27 mouse cellular contexts compared by ENCODE assay signal in the genomic region with DNA sequence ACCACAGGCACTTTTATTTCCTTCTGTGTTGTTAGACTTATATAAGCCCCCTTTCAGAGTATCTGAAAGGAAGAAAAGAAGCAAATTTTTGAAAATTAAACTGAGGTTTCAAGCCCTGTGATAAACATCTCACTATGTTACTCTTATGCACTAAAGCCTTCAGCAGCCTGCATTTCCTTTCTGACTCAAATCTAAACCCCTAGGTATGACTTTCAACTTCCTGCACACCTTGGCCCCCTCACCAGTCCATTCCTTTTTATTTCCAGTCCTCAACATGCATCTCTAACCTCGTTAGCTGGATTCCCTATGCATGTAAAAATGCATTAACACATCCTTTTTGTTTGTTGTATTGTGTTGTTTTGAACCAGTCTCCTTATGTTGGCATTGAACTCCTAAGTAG.
"Had no signal": no experiment of that assay in that cellular context is flagged by ENCODE, and none has a peak within 500 bp of the region (broad histone marks: within the 10 kb centered on the region; RNA-seq: fewer than 3 reads in every experiment).

No protein-coding gene starts in this region.

- H3K27ac ChIP-seq: heart, adult 2 months; heart, embryonic 13.5 days; heart, embryonic 15.5 days; hindbrain, embryonic 13.5 days; hindbrain, embryonic 15.5 days; hindbrain, postnatal 0 days; kidney, embryonic 15.5 days; kidney, postnatal 0 days; layer of hippocampus, adult 2 months; limb, embryonic 10.5 days; limb, embryonic 12.5 days; liver, embryonic 13.5 days; liver, embryonic 15.5 days had no signal

- H3K9me3 ChIP-seq: heart, embryonic 13.5 days; heart, embryonic 15.5 days; hindbrain, embryonic 13.5 days; hindbrain, embryonic 15.5 days; kidney, embryonic 15.5 days; limb, embryonic 10.5 days; limb, embryonic 12.5 days; liver, embryonic 13.5 days; liver, embryonic 15.5 days had no signal

- ATAC-seq: hindbrain, postnatal 0 days; intestine, embryonic 16.5 days had no signal

- H3K4me3 ChIP-seq: heart, adult 2 months; heart, embryonic 13.5 days; heart, embryonic 15.5 days; hindbrain, embryonic 13.5 days; hindbrain, embryonic 15.5 days; kidney, embryonic 15.5 days; layer of hippocampus, adult 2 months; limb, embryonic 10.5 days; limb, embryonic 12.5 days; liver, embryonic 13.5 days; liver, embryonic 15.5 days had no signal

- H3K9ac ChIP-seq: heart, embryonic 13.5 days; heart, embryonic 15.5 days; hindbrain, embryonic 13.5 days; hindbrain, embryonic 15.5 days; kidney, embryonic 15.5 days; limb, embryonic 12.5 days; liver, embryonic 13.5 days; liver, embryonic 15.5 days had no signal

- H3K27me3 ChIP-seq: heart, embryonic 13.5 days; heart, embryonic 15.5 days; hindbrain, embryonic 13.5 days; hindbrain, embryonic 15.5 days; kidney, embryonic 15.5 days; limb, embryonic 12.5 days; liver, embryonic 13.5 days; liver, embryonic 15.5 days had no signal

- H3K4me2 ChIP-seq: heart, embryonic 11.5 days; heart, embryonic 13.5 days; heart, embryonic 15.5 days; hindbrain, embryonic 13.5 days; hindbrain, embryonic 15.5 days; kidney, embryonic 15.5 days; limb, embryonic 12.5 days; liver, embryonic 11.5 days; liver, embryonic 13.5 days; liver, embryonic 15.5 days had no signal

- H3K4me1 ChIP-seq: heart, embryonic 13.5 days; heart, embryonic 15.5 days; hindbrain, embryonic 13.5 days; hindbrain, embryonic 15.5 days; kidney, embryonic 15.5 days; limb, embryonic 10.5 days; limb, embryonic 12.5 days; liver, embryonic 13.5 days; liver, embryonic 15.5 days had no signal

- DNase-seq: gastrocnemius, postnatal 14 days; gastrocnemius, postnatal 36 days; heart, adult 11 months; heart, adult 2 months; heart, postnatal 14 days; heart, postnatal 36 days; kidney, adult 11 months; kidney, adult 2 months; kidney, adult 9 months; kidney, postnatal 14 days; kidney, postnatal 36 days; liver; liver, embryonic 13.5 days had no signal
